Mouse (Mus musculus): ENCODE results near the gene Gpx6.

The Gpx6 gene

DNA sequence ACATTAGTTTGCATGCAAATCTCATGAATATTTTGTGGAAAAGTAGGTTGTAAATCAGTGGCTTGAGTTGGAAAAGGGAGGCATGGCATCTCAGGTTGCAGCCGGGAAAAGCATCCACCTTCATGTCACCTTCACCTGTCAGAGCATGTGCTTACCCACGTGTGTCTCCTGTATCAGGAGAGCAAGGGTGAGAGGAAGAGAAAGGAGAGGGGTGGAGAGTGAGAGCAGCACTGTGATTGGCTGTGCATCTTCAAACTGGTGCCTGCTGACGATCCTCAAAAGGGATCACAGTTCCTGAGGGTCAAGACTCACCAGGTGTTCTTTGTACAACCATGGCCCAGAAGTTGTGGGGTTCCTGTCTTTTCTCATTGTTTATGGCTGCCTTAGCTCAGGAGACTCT, at the start of gene Gpx6:
Gpx6 (plus strand) TSS at position 200 of the 400 bp plus-strand sequence.
- DNase-seq (ENCODE audit: low read depth) = no peak

DNA sequence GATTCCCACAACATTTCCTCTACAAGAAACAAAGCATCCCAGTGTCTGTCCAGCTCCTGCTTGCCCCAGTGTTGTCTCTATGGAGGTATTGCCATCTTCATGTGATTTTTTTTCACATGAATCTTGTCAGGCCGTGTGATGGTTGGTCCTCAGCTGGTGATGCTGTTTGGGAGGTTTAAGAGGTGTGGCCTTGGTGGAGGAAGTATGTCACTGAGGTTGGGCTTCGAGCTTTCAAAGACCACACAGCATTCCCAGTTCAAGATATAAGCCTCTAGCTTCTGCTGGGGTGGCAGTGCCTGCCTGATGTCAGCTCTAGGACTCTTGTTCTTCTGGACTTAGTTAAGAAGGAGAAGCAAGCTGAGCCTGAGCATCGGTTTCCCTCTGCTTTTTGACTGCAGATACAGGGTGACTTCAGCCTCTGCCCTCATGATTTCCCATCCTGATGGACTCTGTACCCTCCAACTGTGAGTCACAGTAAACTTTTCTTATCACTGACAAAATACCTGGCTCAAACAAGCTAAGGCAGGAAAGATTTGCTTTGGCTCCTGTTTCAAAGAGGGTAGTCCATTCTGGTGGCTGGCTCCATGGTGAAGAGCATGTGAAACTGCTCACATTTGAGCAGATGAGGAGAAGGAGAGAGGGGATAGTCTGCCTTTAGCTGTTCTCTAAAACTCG, 49.0 kb upstream of the Gpx6 start:
- DNase-seq (ENCODE audit: low read depth) = no peak

DNA sequence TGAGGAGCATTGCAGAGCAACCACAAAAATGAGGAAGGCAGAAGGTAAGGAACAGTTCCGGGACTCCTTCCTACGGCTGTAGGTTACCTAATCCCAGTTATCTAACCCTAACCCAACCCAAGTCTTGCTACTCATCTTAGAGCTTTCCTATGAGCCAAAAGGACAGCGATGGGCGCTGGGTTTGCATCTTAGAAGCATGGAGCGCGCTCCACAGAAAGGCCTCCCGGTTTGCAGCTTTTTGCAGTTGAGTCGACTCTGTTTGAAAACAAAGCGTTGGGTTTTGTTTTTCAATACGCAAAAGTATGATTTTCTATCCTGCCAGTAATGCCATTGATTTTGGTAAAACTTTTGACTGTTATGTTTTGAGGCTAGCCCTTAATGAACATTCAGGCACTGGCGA, 48.0 kb upstream of the Gpx6 start:
- no peak for DNase-seq (ENCODE audit: low read depth)

DNA sequence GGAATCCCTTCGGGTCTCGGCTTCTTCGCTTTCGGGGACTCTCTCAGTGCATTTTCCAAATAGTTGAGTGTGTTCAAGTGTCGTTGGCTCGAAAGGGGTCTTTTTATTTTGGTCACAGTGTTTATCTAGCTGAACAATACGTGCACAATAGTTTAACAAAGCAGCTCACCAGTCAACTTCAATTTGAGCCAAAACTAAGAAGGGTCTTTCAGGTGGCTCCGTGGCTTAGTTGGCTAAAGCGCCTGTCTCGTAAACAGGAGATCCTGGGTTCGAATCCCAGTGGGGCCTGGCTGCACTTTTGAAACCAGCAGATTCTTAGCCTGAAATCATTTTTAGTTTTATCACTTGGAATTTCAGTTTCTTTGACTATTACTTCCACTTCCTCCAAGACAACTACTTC, 47.6 kb upstream of the Gpx6 start:
- DNase-seq (ENCODE audit: low read depth) = peak; percentile 19

DNA sequence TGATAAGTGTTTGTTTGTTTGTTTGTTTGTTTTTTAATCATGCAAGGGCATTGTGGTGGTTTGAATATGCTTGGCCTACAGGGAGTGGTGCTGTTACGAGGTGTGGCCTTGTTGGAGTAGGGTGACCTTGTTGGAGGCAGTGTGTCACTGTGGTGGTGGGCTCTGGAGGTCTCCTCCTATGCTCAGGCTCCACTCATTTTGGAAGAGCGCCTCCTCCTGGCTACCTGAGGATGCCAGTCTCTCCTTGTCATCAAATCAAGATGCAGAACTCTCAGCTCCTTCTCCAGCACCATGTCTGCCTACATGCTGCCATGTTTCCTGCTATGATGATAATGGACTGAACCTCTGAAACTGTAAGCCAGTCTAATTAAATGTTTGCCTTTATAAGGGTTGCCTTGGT, 46.2 kb upstream of the Gpx6 start:
- no peak for DNase-seq (ENCODE audit: low read depth)

DNA sequence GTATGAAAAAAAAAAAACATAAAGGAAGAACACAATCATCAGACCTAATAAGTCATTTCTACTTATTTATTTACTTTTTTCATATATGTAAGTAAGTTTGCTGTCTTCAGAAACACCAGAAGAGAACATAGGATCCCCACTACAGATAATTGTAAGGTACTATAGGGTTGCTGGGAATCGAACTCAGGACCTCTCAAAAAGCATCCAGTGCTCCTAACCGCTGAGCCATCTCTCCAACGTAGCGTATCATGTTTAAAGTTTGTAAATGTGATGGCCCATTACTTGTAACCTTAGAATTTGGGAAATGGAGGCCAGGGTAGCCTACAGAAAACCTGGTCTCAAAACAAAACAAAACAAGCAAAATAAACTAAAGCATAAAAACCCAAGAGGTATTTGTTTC, 44.4 kb upstream of the Gpx6 start:
- DNase-seq (ENCODE audit: low read depth) = no peak

DNA sequence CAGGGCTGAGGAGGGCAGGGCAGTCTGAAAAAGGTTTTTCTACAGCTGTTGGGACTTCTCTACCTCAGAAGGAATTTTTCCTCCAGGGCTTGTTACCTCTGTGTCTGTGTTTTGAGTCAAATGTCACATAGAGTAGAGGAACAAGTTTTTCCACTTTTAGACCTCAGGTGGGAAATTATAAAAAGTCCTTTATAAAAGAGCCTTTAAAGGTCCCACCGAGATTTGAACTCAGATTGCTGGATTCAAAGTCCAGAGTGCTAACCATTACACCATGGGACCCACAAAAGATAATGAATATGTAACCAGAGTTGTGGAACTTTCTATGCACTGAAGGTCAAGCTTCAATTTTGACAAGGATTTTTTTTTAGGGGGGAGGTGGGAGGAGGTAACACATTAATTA, 43.7 kb upstream of the Gpx6 start:
- DNase-seq (ENCODE audit: low read depth) = peak; percentile 21

DNA sequence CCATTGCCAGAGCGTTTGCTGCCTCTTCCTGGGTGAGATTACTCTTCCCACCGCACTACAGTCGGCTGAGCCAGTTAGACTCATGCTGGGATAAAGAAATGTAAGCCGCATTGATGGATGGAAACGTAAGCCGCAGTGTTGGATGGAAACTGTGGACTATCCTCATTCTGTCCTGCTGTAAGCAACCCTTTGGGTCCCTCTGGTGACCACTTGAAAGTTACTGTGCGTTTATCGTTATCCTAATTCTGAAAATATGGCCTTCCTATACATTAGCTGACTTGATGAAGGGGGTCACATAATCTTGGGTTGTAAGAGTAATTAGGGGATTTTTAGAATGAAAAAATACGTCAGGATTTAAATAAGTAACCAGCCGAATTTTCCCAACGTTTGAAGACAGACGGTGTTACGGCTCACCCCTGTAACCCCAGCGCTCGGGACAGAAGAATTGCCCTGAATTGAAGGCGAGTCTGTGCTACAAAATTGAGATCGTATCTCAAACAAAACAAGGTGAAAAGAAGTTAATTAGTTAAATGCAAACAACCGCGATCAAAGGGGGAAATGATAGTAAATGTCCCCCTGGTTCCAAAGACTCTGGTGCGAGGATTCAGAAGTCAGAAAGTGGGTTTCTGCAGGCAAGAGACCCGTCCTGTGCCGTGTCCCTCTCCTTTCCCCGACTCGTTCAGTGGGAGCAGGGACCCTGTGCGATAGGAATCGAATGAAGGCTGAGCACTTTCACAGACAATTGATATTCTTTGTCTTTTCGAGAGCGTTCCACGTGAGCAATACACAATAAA, 36.7 kb upstream of the Gpx6 start:
- DNase-seq (ENCODE audit: low read depth) = peak; percentile 69

DNA sequence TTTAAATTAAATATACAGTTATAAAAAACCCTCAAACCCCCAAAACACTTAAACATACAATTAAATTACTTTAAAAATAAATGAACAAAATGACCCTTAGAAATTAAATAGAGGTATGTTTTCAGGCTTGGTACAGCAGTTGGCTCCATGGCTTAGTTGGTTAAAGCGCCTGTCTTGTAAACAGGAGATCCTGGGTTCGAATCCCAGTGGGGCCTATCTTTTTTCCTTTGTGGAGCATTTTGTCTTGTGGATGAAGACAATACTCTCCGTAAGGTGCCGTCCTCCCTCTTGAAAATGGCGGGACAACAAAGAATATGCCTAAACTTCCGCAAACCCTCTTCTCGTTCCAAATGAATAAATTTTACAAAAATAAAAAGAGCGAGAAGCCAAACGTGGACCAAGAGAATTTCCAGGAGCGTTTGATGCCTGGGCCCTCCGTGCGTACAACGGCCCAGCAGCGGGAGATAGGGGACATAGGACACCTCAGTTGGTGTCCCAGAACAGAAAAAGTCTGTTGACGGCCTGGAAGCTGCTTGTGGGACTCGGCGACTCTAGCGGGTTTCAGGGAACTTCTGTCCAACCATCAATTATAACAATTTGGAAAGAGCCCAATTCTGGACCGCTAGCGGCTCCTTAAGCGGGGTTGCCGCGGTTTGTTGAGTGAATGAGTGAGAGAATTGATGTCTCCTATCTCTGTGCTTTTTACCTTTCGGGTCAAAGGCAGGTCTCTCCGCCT, 35.9 kb upstream of the Gpx6 start:
- DNase-seq (ENCODE audit: low read depth) = peak; percentile 82

DNA sequence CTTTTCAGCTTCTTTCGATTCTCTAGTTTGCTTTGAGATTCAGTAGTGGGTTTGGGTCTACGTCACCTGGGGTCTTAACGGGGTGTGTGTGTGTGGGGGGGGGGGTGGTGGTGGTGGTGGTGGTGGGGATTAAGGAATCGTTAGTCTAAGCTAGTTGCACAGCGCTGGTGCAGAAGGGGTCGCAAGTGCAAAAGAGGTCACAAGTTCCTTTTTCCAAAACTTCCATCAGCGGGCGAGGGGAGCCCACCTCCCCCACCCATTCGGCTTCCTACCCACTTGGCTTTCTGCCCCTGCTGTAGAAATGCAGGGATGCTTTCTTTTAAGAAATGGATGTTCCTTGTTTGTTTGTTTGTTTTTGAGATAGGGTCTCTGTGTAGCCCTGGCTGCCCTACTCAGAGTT, 35.4 kb upstream of the Gpx6 start:
- DNase-seq (ENCODE audit: low read depth) = no peak

DNA sequence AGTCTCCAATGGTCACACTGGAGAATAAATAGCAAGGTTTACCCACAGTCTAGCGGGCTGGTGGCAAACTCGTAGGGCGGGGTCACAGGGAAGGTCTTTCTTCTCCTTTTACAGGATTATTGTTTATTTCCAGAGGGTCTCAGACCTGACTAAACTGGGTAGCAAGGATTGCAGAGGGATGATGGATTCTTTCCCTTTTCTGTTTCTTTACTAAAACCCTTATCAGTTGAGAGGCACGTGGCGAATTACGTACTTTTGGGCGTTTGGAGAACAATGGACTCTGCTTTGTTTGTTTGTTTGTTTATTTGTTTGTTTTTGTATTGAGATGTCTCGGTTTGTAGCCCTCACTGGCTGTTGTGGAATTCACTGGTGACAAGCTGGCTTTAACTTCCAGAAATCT, 32.8 kb upstream of the Gpx6 start:
- DNase-seq (ENCODE audit: low read depth) = no peak

DNA sequence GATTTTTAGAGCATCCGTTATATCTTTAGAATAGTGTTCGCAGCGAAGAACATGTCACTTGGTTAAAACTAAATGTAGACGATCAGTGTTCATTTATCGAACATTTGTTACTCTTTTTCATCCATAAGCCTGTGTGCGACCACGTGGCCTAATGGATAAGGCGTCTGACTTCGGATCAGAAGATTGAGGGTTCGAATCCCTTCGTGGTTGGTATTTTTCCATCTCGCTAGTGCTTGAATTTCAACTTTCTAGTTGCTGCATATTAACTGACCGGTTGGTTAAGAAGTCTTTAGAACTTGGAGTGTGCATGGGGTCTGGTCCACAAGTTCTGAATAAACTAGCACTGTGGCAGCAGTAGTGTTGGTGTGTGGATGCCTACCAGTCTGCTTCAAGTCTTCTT, 32.4 kb upstream of the Gpx6 start:
- DNase-seq (ENCODE audit: low read depth) = peak; percentile 93

DNA sequence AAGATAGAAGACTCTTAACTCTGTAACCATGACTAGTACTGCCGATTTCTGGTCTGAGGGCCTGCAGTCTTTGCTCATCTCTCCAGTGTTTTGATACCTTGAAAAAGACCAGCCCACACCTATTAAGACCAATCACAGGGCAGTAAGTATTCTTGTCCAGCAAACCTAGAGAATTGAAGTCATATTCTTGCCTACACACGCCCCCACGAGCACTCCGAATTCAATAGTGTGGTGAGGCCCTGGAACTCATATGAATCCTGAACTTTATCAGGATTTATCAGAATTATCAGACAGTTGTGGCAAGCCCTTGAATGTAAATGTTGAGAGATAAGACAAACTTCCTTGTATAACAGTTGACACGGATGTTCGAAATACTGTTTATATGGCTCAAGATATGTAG, 19.3 kb upstream of the Gpx6 start, which contains the start of gene Gpx5:
Gpx5 (minus strand) TSS at position 101 of the 400 bp plus-strand sequence.
- no peak for DNase-seq (ENCODE audit: low read depth)

DNA sequence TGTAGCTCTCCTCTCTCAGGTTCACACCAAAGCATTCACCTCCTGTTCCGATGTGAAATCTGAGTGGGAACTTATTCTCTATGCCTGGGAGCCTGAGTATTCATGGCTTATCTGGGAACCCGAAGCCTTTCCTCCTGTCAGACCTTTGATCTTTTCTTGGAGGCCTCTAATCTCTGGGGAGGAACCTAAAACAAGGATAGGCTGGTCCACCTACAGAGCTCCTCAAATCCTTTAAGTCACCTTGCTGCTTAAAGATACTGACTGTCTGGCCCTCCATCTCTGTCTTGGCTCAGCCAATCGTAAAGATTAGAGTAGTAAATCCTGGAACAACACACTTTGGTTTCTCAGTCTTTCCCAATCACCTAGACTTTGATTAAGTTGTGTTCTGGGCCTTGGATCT, 13.4 kb upstream of the Gpx6 start:
- no peak for DNase-seq (ENCODE audit: low read depth)

DNA sequence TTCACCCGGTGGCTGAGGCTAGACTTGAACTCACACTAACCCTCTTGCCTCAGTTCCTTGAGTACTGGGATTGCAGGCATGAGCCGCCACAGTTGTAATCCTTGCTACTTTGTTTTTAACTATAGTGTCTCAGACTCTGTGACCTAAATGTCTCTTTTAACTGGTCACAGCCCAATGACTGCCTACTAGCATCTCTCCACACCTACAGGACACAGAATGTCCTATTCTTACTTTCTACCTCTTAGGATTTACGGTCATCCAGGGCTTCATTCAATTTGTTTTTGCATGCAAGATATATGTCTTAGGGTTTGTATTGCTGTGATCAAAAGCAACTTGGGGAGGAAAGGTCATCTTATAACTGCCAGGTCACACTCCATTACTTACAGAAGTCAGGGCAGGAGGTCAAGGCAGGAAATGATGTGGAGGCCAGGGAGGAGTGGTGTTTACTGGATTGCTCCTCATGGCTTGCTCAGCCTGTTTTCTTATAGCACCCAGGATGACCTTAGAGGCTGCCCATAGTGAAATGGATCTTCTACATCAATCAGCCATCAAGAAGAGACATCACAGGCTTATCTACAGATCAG, 7.3 kb upstream of the Gpx6 start:
- DNase-seq (ENCODE audit: low read depth) = no peak

DNA sequence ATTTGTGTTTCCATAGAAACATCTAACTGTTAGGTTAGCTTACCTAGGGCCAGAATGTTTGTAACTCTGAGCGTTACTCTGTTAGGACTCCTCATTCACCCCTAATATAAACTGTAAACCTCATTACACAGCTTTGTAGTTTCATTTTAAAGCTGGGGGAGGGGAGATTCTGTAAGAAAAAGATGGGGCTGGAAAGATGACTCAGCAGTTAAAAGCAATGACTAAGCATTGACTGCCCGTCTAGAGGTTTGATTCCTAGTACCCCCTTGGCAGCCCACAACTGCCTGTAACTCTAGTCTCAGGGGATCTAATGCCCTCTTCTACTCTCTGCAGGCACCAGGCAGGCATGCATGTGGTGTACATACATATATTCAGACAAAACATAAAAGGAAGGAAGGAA, 2.1 kb upstream of the Gpx6 start:
- DNase-seq (ENCODE audit: low read depth) = peak; percentile 21

DNA sequence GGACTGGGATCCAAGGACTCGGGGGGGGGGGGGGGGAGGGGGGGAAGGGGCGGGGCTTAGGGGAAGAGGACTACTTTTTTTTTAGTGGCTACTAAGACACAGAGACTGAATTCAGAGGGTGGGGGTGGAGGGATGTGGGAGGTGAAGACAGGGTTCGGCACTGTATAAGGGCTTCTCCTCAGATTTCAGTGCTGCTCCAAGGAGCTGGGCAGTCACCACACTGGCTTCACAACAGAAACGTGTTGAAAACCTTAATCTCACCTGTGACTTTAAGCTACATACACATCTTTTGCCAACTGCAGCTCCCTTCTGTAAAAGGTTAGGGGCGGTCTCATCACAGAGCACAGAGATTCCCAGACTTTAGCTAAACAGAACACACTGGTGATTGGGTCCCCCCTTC, 929 bp downstream of the Gpx6 start:
- no peak for DNase-seq (ENCODE audit: low read depth)

DNA sequence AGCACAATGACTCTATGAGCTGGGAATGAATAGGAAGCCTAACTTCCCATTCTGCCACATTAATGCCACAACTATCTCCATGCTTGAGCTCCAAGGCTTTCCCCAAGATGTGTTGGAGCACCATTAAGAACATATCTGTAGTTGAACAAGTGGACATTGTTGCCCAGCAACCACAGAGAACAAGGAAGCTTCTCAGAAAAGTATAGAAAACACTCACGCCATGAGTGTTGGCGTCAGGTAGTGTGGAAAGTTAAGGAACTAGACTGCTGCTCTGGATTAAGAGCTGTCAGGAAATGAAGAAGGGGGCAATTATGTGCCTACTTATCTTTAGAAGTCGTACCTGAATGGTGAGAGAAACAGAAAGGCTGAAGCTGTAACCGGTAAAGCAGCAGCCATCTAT, 2.0 kb downstream of the Gpx6 start:
- DNase-seq (ENCODE audit: low read depth) = no peak

DNA sequence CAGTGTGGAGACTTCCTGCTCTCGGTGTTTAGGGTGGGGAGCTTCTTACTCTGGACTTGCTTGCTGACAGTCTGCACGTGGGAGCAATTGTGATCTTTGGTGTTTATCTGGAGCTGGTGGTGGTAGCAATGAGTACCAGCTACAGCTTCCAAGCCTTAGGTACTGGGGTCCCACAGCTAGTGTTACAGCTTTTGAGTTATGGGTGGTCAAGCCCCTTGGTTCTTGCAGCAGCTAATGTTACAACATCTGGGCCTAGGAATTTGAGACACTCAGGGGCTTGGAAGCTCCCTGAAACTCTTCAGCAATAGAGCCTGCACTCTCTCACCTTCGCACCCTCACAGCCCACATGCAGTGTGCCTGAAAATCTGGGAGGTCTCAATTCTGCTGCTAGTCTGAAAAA, 8.3 kb downstream of the Gpx6 start:
- no peak for DNase-seq (ENCODE audit: low read depth)

DNA sequence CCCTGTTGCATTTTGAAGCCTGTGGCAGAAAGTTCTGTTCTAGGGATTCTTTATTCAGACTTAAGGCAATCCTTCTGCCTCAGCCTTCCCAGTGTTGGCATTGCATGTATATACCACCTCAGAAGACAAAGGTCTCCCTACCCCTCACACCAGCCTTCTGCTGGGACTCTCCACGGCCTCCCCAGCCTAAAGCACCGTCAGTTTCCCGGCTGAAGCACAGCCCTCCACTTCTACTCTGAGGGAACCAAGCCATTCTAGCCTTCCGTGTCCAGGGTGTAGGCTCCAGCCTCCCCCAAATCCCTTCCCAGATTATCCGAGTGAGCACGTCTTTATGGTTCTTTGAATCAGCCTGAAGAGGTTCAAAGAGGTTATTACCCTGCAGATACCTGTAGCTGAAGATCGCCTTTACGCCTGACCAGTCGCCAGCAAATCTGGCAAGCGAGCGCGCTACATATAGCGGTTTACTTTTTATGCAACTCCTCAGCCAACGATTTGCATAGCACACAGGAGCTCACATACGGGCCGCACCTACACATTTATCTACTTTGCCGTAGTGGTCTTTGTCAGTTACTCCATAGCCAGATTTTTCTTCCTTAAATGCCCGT, 10.1 kb downstream of the Gpx6 start:
- no peak for DNase-seq (ENCODE audit: low read depth)

DNA sequence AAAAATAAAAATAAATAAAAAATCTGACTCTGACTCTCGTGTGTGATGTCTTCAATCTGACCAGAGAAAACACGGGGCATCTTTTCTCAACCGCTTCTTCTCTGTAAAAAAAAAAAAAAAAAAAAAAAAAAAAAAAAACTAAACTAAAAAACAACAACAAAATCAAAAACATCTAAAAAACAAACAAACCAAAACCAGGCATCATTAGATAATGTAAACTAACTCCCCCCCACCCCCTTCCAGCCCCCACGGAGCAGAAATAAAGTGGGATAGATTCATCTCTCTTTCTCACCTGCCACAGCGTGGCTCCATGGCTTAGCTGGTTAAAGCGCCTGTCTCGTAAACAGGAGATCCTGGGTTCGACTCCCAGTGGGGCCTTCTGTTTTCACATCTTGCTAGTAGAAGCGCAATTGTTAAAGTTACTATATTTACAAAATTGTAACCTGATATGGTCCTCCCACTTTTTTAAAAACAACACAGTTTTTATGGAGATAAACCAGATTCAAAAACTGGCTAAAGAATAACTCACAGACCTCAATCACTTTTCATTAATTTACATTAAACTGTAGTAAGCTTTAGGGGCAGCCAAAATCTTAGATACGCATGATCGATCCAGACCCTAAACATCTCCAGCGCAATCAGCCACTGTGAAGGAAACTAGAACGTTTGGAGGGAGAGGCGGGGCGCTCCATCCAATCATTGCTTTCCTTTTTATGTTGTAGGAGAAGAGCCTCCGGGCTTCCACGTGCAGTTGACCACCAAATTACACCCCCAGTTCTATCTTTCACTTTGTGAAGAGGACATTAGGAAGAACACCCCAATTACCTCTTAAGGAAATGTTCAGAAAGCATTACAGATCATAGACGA, 10.8 kb downstream of the Gpx6 start:
- peak; percentile 44 for DNase-seq (ENCODE audit: low read depth)
